Mouse (Mus musculus): Measurements from ENCODE around the gene Ror1.

The Ror1 gene

GRCm38 (mm10) chr4:100118676-100119075, 23.1 kb downstream of the Ror1 start:
- peak; percentile 76 to 79 for DNase-seq

- peak in 1 of 2 experiments; percentile 24 for DNase-seq
These were observed 23.8 kb downstream of the Ror1 start for GRCm38 (mm10) chr4:100119431-100119830.

GRCm38 (mm10) chr4:100120547-100120946, 25.0 kb downstream of the Ror1 start:
- no peak for DNase-seq

- no peak for DNase-seq
These were observed 26.8 kb downstream of the Ror1 start for GRCm38 (mm10) chr4:100122436-100122835.

- peak; percentile 74 to 89 for DNase-seq
These were observed 27.9 kb downstream of the Ror1 start for GRCm38 (mm10) chr4:100123519-100123918.

GRCm38 (mm10) chr4:100124056-100124455, 28.5 kb downstream of the Ror1 start:
- DNase-seq = peak; percentile 47 to 53

- peak; percentile 23 to 55 for DNase-seq
These were observed 29.3 kb downstream of the Ror1 start for GRCm38 (mm10) chr4:100124935-100125334.

GRCm38 (mm10) chr4:100126531-100127310, 31.1 kb downstream of the Ror1 start:
- peak; percentile 66 to 79 for DNase-seq

GRCm38 (mm10) chr4:100128026-100128922, 32.7 kb downstream of the Ror1 start:
- DNase-seq = no peak

- DNase-seq = peak; percentile 24 to 58
These were observed 33.6 kb downstream of the Ror1 start for GRCm38 (mm10) chr4:100129201-100129600.

- DNase-seq = peak; percentile 74 to 87
These were observed 35.3 kb downstream of the Ror1 start for GRCm38 (mm10) chr4:100130771-100131475.

GRCm38 (mm10) chr4:100131488-100131887, 35.9 kb downstream of the Ror1 start:
- no peak for DNase-seq

- DNase-seq = peak; percentile 46 to 68
These were observed 36.7 kb downstream of the Ror1 start for GRCm38 (mm10) chr4:100132261-100132660.

GRCm38 (mm10) chr4:100136046-100136445, 40.5 kb downstream of the Ror1 start:
- DNase-seq = peak; percentile 28 to 51

GRCm38 (mm10) chr4:100137102-100137835, 41.7 kb downstream of the Ror1 start:
- DNase-seq = no peak

GRCm38 (mm10) chr4:100141626-100142025, 46.0 kb downstream of the Ror1 start:
- no peak for DNase-seq

GRCm38 (mm10) chr4:100144744-100145143, 49.2 kb downstream of the Ror1 start:
- DNase-seq = no peak

- DNase-seq = no peak
These were observed 55.2 kb downstream of the Ror1 start for GRCm38 (mm10) chr4:100150797-100151196.

- DNase-seq = peak; percentile 37 to 52
These were observed 59.1 kb downstream of the Ror1 start for GRCm38 (mm10) chr4:100154560-100155130.

- peak; percentile 22 to 33 for DNase-seq
These were observed 60.1 kb downstream of the Ror1 start for GRCm38 (mm10) chr4:100155731-100156130.

GRCm38 (mm10) chr4:100158401-100158800, 62.8 kb downstream of the Ror1 start:
- no peak for DNase-seq

GRCm38 (mm10) chr4:100160156-100160555, 64.6 kb downstream of the Ror1 start:
- DNase-seq = no peak

Measured in kidney, postnatal 36 days (tissue).